Mouse (Mus musculus) testis, adult 2 months (tissue): Measurements from ENCODE around the gene Mlip.

Experiments
- CTCF ChIP-seq: fragments of 200-500 bp; IDR thresholded peaks from 2 replicates; pipeline ENCODE4 v1.5.1; 2012; ENCODE audit warnings: low read depth, mild to moderate bottlenecking, inconsistent platforms, low read length, moderate library complexity; ENCODE audit not compliant: control insufficient read depth, insufficient read depth, insufficient replicate concordance
- POLR2A ChIP-seq: fragments of 200-500 bp; IDR thresholded peaks from 2 replicates; pipeline ENCODE4 v1.6.1; 2012; ENCODE audit warnings: low read depth, mild to moderate bottlenecking, inconsistent platforms, low read length, moderate library complexity; ENCODE audit not compliant: control insufficient read depth

GRCm38 (mm10) chr9:77339571-77340148, 13.1 kb downstream of the Mlip start:
- TF ChIP-seq CTCF (no peak), POLR2A (no peak)
